Mouse (Mus musculus): Measurements from ENCODE around the gene Mfap1a.

Gene Mfap1a

GRCm38 (mm10) chr2:121442259-121443067 lies 64.0 kb downstream of the Mfap1a start:
- peak; percentile 73 to 76 for DNase-seq (ENCODE audit: low spot score in 2 of 2)

All from urinary bladder, postnatal 36 days (tissue).